Mouse (Mus musculus) kidney, postnatal 0 days (tissue): ENCODE data around the gene Rpe. TPM values are rescaled to one million over a fixed set of nuclear protein-coding genes. Genes with fewer than 3 reads are reported as not detected.

ENCODE experiments used
- ATAC-seq: fragments of 200-750 bp; cut with Nextera tagmentation; replicated peaks from 2 replicates; pipeline ENCODE4 v1.8.0; 2017; ENCODE audit warnings: low read depth, moderate number of reproducible peaks, moderate TSS enrichment, moderate library complexity; ENCODE audit not compliant: low FRiP score
- DNase-seq: peaks from one replicate; pipeline ENCODE4 v3.0.0-alpha.2; 2016; ENCODE audit warnings: low spot score
- H3K27ac ChIP-seq: fragments of 300-500 bp; sonication (generic); 2 replicates; pipeline ENCODE4 v1.5.1; 2014; ENCODE audit warnings: mild to moderate bottlenecking
- H3K27me3 ChIP-seq: fragments of 300-500 bp; sonication (generic); 2 replicates; pipeline ENCODE4 v1.6.1; 2014; ENCODE audit warnings: low read length, mixed read lengths; ENCODE audit not compliant: insufficient read depth
- H3K36me3 ChIP-seq: fragments of 300-500 bp; sonication (generic); 2 replicates; pipeline ENCODE4 v1.6.1; 2014; ENCODE audit warnings: low read length, mixed read lengths; ENCODE audit not compliant: insufficient read depth
- H3K4me1 ChIP-seq: fragments of 300-500 bp; sonication (generic); replicated peaks from 2 replicates; pipeline ENCODE4 v1.6.1; 2014; ENCODE audit warnings: antibody characterized with exemption, low read length, mixed read lengths; ENCODE audit not compliant: insufficient read depth
- H3K4me2 ChIP-seq: fragments of 300-500 bp; sonication (generic); 2 replicates; pipeline ENCODE4 v1.6.1; 2014; ENCODE audit warnings: mild to moderate bottlenecking, low read length, moderate library complexity, mixed read lengths
- H3K4me3 ChIP-seq: fragments of 300-500 bp; sonication (generic); replicated peaks from 2 replicates; pipeline ENCODE4 v1.5.1; 2014; ENCODE audit warnings: low read depth, low read length
- H3K9ac ChIP-seq: fragments of 300-500 bp; sonication (generic); 2 replicates; pipeline ENCODE4 v1.6.1; 2014; ENCODE audit warnings: low read depth, low read length
- H3K9me3 ChIP-seq: fragments of 300-500 bp; sonication (generic); replicated peaks from 2 replicates; pipeline ENCODE4 v1.6.1; 2016; ENCODE audit warnings: low read length, inconsistent platforms, mixed read lengths
- CTCF ChIP-seq: IDR thresholded peaks from 2 replicates; pipeline ENCODE4 v1.5.1; 2016; ENCODE audit warnings: antibody characterized with exemption, low read depth, mild to moderate bottlenecking, moderate library complexity
- WGBS: fragments of 180-500 bp; shearing (Covaris S2); extraction: QIAGEN DNeasy Blood & Tissue Kit; methylation state at CpG from one replicate; pipeline ENCODE4 v1.1.7; 2014; 5-methylcytosine and 5-hydroxymethylcytosine counted together
- polyA plus RNA-seq: library from polyadenylated mRNA; unstranded; fragments of >200 nt; fragmentation: Nextera tagmentation; extraction: Ambion mirVana; gene quantifications from 2 replicates; pipeline ENCODE4 v1.2.1, GENCODE M21; 2015

Rpe gene
- polyA plus RNA-seq, 1 experiment from 2014 or later = 38.7 TPM

GRCm38 (mm10) chr1:66768764-66769163 is 68.1 kb downstream of the Rpe start:
- Histone ChIP-seq H3K4me2 (no peak overlapping the region), H3K4me1 (no peaks in the 10 kb centered on the region), H3K9me3 (no peaks in the 10 kb centered on the region), H3K9ac (no peak overlapping the region), H3K36me3 (peaks cover 13% of the 10 kb centered on the region), H3K27me3 (no peaks in the 10 kb centered on the region), H3K27ac (no peak overlapping the region), H3K4me3 (no peak overlapping the region)
- TF ChIP-seq CTCF = no peak
- DNase-seq (no peak), ATAC-seq (no peak)
- WGBS = 95% methylated on average over 1 of the region's 1 CpGs

Other genes starting within 250 kb of the Rpe start
- gene Unc80, start 232.5 kb upstream of the Rpe start, polyA plus RNA-seq = 0.01 and 0.04 TPM in 2 replicates
- 17.3 and 17.9 TPM in 2 replicates for gene Kansl1l, start 116.7 kb downstream of the Rpe start, polyA plus RNA-seq
- gene Acadl, start 162.4 kb downstream of the Rpe start, polyA plus RNA-seq = 254 and 281 TPM in 2 replicates
- gene Myl1, start 244.6 kb downstream of the Rpe start, polyA plus RNA-seq = 0.93 and 1.0 TPM in 2 replicates